Mouse (Mus musculus): ENCODE measurements around the gene Stra6l.

GRCm38 (mm10) chr4:45909256-45909655, 60.8 kb downstream of the Stra6l start:
- no peak for TF ChIP-seq CTCF (IDR thresholded peaks at IDR 0.05; ENCODE audit: extremely low read depth, insufficient read depth, insufficient read length, insufficient replicate concordance)
- TF ChIP-seq POLR2A (IDR thresholded peaks at IDR 0.05; ENCODE audit: low read depth, low read length): no peak
